ENCODE assay signal across 11 mouse cellular contexts in the genomic region with DNA sequence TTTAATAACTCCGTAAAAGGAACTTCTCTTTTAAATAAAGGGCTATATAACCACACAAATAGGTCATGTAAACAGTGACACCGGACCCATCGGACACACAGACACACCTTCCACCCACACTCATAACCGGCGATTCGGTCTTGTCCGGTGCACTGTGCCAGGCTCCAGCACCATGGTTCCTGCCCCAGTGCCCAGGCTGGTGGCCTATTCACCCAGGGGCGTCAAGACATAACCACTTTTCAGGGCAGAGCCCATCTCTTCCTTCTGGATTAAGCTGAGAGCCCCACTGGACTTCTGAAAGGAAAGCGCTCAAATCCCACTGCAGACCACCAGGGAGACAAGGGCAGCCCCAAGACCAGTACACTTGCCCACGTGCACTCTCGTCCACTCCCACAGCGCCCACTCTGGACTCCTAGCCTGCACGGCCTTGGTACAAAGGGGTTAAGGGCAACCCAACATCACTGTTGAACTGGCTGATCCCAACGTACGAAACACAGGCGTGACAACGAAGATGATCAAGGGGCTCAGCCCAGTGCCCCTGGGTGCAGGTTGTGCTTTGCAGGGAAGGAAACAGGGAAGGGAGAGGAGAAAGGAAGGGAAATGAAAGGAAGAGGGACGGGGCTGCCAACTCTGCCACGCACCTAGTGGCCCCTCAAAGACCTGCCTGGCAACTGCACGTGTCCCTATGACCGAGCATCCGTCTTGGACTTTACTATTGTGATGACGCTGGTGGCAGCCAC. TPM values are rescaled to one million over a fixed set of nuclear protein-coding genes. Genes with fewer than 3 reads are reported as not detected.
DNase-seq lines count a peak whose midpoint lies in the region; ATAC-seq and TF ChIP-seq lines count a peak whose summit lies in the region.
"Had no signal": no experiment of that assay in that cellular context is flagged by ENCODE, and none has a peak within 500 bp of the region (broad histone marks: within the 10 kb centered on the region; RNA-seq: fewer than 3 reads in every experiment).

No protein-coding gene starts in this region.

- peak overlapping the region; percentile 64 for H3K4me3 ChIP-seq in liver, adult 2 months (ENCODE audit: insufficient read depth, low read depth, low read length)
- peak overlapping the region; percentile 62 for H3K4me3 ChIP-seq in bone marrow macrophage, adult 2 months (ENCODE audit: insufficient read depth, low read length)
- peak overlapping the region; percentile 96 for H3K4me3 ChIP-seq in liver, postnatal 0 days (ENCODE audit: low read depth, low read length)

- no peak for ATAC-seq in cerebellum, adult (ENCODE audit: insufficient number of reproducible peaks, low FRiP score, low TSS enrichment)
- no peak for ATAC-seq in liver, postnatal 0 days
- ATAC-seq: forebrain, postnatal 0 days had no signal

- no peak for TF ChIP-seq EP300 in liver, postnatal 0 days (IDR thresholded peaks at IDR 0.05; ENCODE audit: low read depth)

- H3K9ac ChIP-seq in liver, adult 2 months (ENCODE audit: low read depth, low read length): peak overlapping the region; percentile 48
- peak overlapping the region; percentile 98 for H3K9ac ChIP-seq in liver, postnatal 0 days (replicated peaks)
- H3K9ac ChIP-seq: forebrain, postnatal 0 days had no signal

- peaks cover 37% of the 10 kb centered on the region for H3K4me1 ChIP-seq in liver, adult 2 months (ENCODE audit: control insufficient read depth, insufficient read depth, low read length)
- H3K4me1 ChIP-seq in bone marrow macrophage, adult 2 months (ENCODE audit: control insufficient read depth, insufficient read depth, low read length): peaks cover 43% of the 10 kb centered on the region
- H3K4me1 ChIP-seq in liver, postnatal 0 days (ENCODE audit: insufficient read depth): peaks cover 74% of the 10 kb centered on the region

- H3K36me3 ChIP-seq in liver, adult 2 months (ENCODE audit: control insufficient read depth, insufficient read depth, low read length): no peaks in the 10 kb centered on the region
- peaks cover 12% of the 10 kb centered on the region for H3K36me3 ChIP-seq in liver, postnatal 0 days (replicated peaks; ENCODE audit: insufficient read depth, low read length)

- H3K27me3 ChIP-seq in liver, adult 2 months (ENCODE audit: control insufficient read depth, insufficient read depth, low read length): no peaks in the 10 kb centered on the region
- H3K27me3 ChIP-seq in liver, postnatal 0 days (ENCODE audit: insufficient read depth, low read length): no peaks in the 10 kb centered on the region
- H3K27me3 ChIP-seq: embryonic facial prominence, embryonic 12.5 days had no signal

- peak; percentile 47 for DNase-seq in cerebellum, adult 11-12 months
- DNase-seq in liver, adult 2 months (ENCODE audit: extremely low read depth, low read depth, low spot score): peak; percentile 51
- DNase-seq in liver: no peak
- peak; percentile 27 for DNase-seq in liver, postnatal 0 days
- no peak for DNase-seq in urinary bladder, adult 2 months (ENCODE audit: low spot score)
- DNase-seq in urinary bladder, postnatal 36 days (ENCODE audit: low spot score in 2 of 2): no peak
- DNase-seq: forebrain, postnatal 0 days had no signal

- no peak for TF ChIP-seq POLR2A in liver, adult 2 months (IDR thresholded peaks at IDR 0.05; ENCODE audit: extremely low read depth, insufficient read depth, low read length)
- TF ChIP-seq POLR2A in bone marrow macrophage, adult 2 months (IDR thresholded peaks at IDR 0.05; ENCODE audit: borderline replicate concordance, low read depth, low read length): no peak

- no peak for TF ChIP-seq CTCF in liver, adult 2 months (IDR thresholded peaks at IDR 0.05; ENCODE audit: low read depth, low read length)
- TF ChIP-seq CTCF in bone marrow macrophage, adult 2 months (IDR thresholded peaks at IDR 0.05; ENCODE audit: low read depth, low read length): no peak
- TF ChIP-seq CTCF in liver, postnatal 0 days (IDR thresholded peaks at IDR 0.05; ENCODE audit: low read depth): no peak

- 31% methylated on average over 23 of the region's 23 CpGs for WGBS in liver, adult 2 months
- WGBS in liver, postnatal 0 days (ENCODE audit: insufficient replicate concordance): 79% methylated on average over 23 of the region's 23 CpGs

- peak overlapping the region; percentile 90 for H3K27ac ChIP-seq in liver, adult 2 months (replicated peaks; ENCODE audit: insufficient read depth, low read depth, low read length)
- peak overlapping the region; percentile 95 for H3K27ac ChIP-seq in bone marrow macrophage, adult 2 months (ENCODE audit: insufficient read depth, low read depth, low read length)
- H3K27ac ChIP-seq in liver, postnatal 0 days (ENCODE audit: low read depth): peak overlapping the region; percentile 99

- H3K79me2 ChIP-seq in liver, adult 2 months (ENCODE audit: control insufficient read depth, insufficient read depth, low read length): peaks cover 7% of the 10 kb centered on the region; the same call in 1 of the 2 replicates

- no peaks in the 10 kb centered on the region for H3K9me3 ChIP-seq in liver, postnatal 0 days (ENCODE audit: low read length)
- H3K9me3 ChIP-seq: embryonic facial prominence, embryonic 12.5 days had no signal

- H3K4me2 ChIP-seq in liver, postnatal 0 days (ENCODE audit: low read depth, low read length): peak overlapping the region; percentile 84

RNA-seq across cellular contexts. Expression of a gene that starts 3.7 kb away (rescaled TPM):
- total RNA-seq in liver, adult 2 months (2014; rRNA removed): 31.1 and 36.3 TPM in 2 replicates
- 69.7 and 72.1 TPM in 2 replicates for polyA plus RNA-seq in liver, adult 2 months (2012; rRNA removed)
- 78.5 and 91.5 TPM in 2 replicates for polyA plus RNA-seq in bone marrow macrophage, adult 2 months (2012; ENCODE audit: insufficient read depth, insufficient read length, missing spikeins)
- 34.3 TPM in 2 replicates for polyA plus RNA-seq in liver, postnatal 0 days (2015; fragmentation: Nextera tagmentation; extraction: Ambion mirVana)
- 78.6 and 107 TPM in 2 replicates for polyA plus RNA-seq in urinary bladder, adult 2 months (2012; rRNA removed)

RNA-seq across cellular contexts. Expression of a gene that starts 4.6 kb away (rescaled TPM):
- total RNA-seq in liver, adult 2 months (2014; rRNA removed): 41.9 and 44.2 TPM in 2 replicates
- polyA plus RNA-seq in liver, adult 2 months (2012; rRNA removed): 60.5 and 64.2 TPM in 2 replicates
- 76.0 and 77.5 TPM in 2 replicates for polyA plus RNA-seq in bone marrow macrophage, adult 2 months (2012; ENCODE audit: insufficient read depth, insufficient read length, missing spikeins)
- 30.8 and 35.8 TPM in 2 replicates for polyA plus RNA-seq in liver, postnatal 0 days (2015; fragmentation: Nextera tagmentation; extraction: Ambion mirVana)
- polyA plus RNA-seq in urinary bladder, adult 2 months (2012; rRNA removed): 50.1 and 62.5 TPM in 2 replicates

RNA-seq across cellular contexts. Expression of a gene that starts 11.0 kb away (rescaled TPM):
- 494 and 540 TPM in 2 replicates for total RNA-seq in liver, adult 2 months (2014; rRNA removed)
- polyA plus RNA-seq in liver, adult 2 months (2012; rRNA removed): 1,294 and 1,652 TPM in 2 replicates
- polyA plus RNA-seq in bone marrow macrophage, adult 2 months (2012; ENCODE audit: insufficient read depth, insufficient read length, missing spikeins): 52.4 and 64.5 TPM in 2 replicates
- polyA plus RNA-seq in liver, postnatal 0 days (2015; fragmentation: Nextera tagmentation; extraction: Ambion mirVana): 217 and 222 TPM in 2 replicates
- 87.2 and 120 TPM in 2 replicates for polyA plus RNA-seq in urinary bladder, adult 2 months (2012; rRNA removed)

RNA-seq across cellular contexts. Expression of a gene that starts 14.8 kb away (rescaled TPM):
- 0.47 and 2.6 TPM in 2 replicates for total RNA-seq in liver, adult 2 months (2014; rRNA removed)
- 0.25 and 0.61 TPM in 2 replicates for polyA plus RNA-seq in liver, adult 2 months (2012; rRNA removed)
- 0.61 and 0.78 TPM in 2 replicates for polyA plus RNA-seq in bone marrow macrophage, adult 2 months (2012; ENCODE audit: insufficient read depth, insufficient read length, missing spikeins)
- polyA plus RNA-seq in liver, postnatal 0 days (2015; fragmentation: Nextera tagmentation; extraction: Ambion mirVana): 1.5 and 1.7 TPM in 2 replicates
- 15.5 and 18.5 TPM in 2 replicates for polyA plus RNA-seq in urinary bladder, adult 2 months (2012; rRNA removed)

RNA-seq across cellular contexts. Expression of a gene that starts 19.2 kb away (rescaled TPM):
- total RNA-seq in liver, adult 2 months (2014; rRNA removed): not detected in 2 replicates
- polyA plus RNA-seq in liver, adult 2 months (2012; rRNA removed): not detected in 2 replicates
- not detected in 2 replicates for polyA plus RNA-seq in bone marrow macrophage, adult 2 months (2012; ENCODE audit: insufficient read depth, insufficient read length, missing spikeins)
- 0.26 and 0.50 TPM in 2 replicates for polyA plus RNA-seq in liver, postnatal 0 days (2015; fragmentation: Nextera tagmentation; extraction: Ambion mirVana)
- polyA plus RNA-seq in urinary bladder, adult 2 months (2012; rRNA removed): 0.07 and 0.21 TPM in 2 replicates
- polyA plus RNA-seq: embryonic facial prominence, embryonic 12.5 days; inflammation-experienced regulatory T-cells, adult 6 months had no signal

Comparison
In these comparisons a context has a peak if more than half of its experiments do, and no peak if none do; other contexts are left out.
1. DNase-seq: peak in cerebellum, adult 11-12 months (single experiment), liver, adult 2 months (single experiment) and liver, postnatal 0 days (single experiment); none in liver (single experiment), urinary bladder, adult 2 months (single experiment) and urinary bladder, postnatal 36 days (0 of 2).
2. Peak in every context shown above with its lines, with median percentiles within 50 percentile points of each other: H3K27ac ChIP-seq and H3K4me3 ChIP-seq.